Mouse (Mus musculus) stomach, embryonic 14.5 days (tissue): Measurements from ENCODE around the gene Kcnk1. TPM values are rescaled to one million over a fixed set of nuclear protein-coding genes. Genes with fewer than 3 reads are reported as not detected.

ENCODE experiments used
- ATAC-seq: fragments of 200-750 bp; cut with Nextera tagmentation; 2 replicates; pipeline ENCODE4 v1.8.0; 2017; ENCODE audit warnings: low read depth, moderate TSS enrichment; ENCODE audit not compliant: insufficient number of reproducible peaks, insufficient read depth, low FRiP score
- H3K27ac ChIP-seq: fragments of 300-500 bp; sonication (generic); 2 replicates; pipeline ENCODE4 v1.5.1; 2014; ENCODE audit warnings: mild to moderate bottlenecking, low read length, moderate library complexity, mixed read lengths
- H3K27me3 ChIP-seq: fragments of 300-500 bp; sonication (generic); 2 replicates; pipeline ENCODE4 v1.6.1; 2014; ENCODE audit warnings: low read length, control low read depth, mixed read lengths; ENCODE audit not compliant: control insufficient read depth, insufficient read depth
- H3K36me3 ChIP-seq: fragments of 300-500 bp; sonication (generic); 2 replicates; pipeline ENCODE4 v1.6.1; 2014; ENCODE audit warnings: mild to moderate bottlenecking, control low read depth, low read length, moderate library complexity, mixed read lengths; ENCODE audit not compliant: control insufficient read depth, insufficient read depth
- H3K4me1 ChIP-seq: fragments of 300-500 bp; sonication (generic); 2 replicates; pipeline ENCODE4 v1.6.1; 2014; ENCODE audit warnings: low read length, control low read depth, mixed read lengths; ENCODE audit not compliant: control insufficient read depth, insufficient read depth
- H3K4me2 ChIP-seq: fragments of 300-500 bp; sonication (generic); replicated peaks from 2 replicates; pipeline ENCODE4 v1.6.1; 2014; ENCODE audit warnings: low read depth, low read length, control low read depth
- H3K4me3 ChIP-seq: fragments of 300-500 bp; sonication (generic); 2 replicates; pipeline ENCODE4 v1.5.1; 2014; ENCODE audit warnings: low read depth, low read length, control low read depth
- H3K9ac ChIP-seq: fragments of 300-500 bp; sonication (generic); replicated peaks from 2 replicates; pipeline ENCODE4 v1.6.1; 2014; ENCODE audit warnings: low read depth, mild to moderate bottlenecking, control low read depth, low read length, moderate library complexity, mixed read lengths
- H3K9me3 ChIP-seq: fragments of 300-500 bp; sonication (generic); 2 replicates; pipeline ENCODE4 v1.6.1; 2016; ENCODE audit warnings: low read depth, low read length, control low read depth; ENCODE audit not compliant: control insufficient read depth
- WGBS: fragments of 180-500 bp; shearing (Covaris S2); extraction: QIAGEN DNeasy Blood & Tissue Kit; methylation state at CpG from one replicate; pipeline ENCODE4 v1.1.7; 2014; 5-methylcytosine and 5-hydroxymethylcytosine counted together
- polyA plus RNA-seq: library from polyadenylated mRNA; unstranded; fragments of >200 nt; fragmentation: Nextera tagmentation; extraction: Ambion mirVana; gene quantifications from 2 replicates; pipeline ENCODE4 v1.2.1, GENCODE M21; 2014

Kcnk1 gene
- polyA plus RNA-seq, 1 experiment from 2014 or later: 56.5 TPM

DNA sequence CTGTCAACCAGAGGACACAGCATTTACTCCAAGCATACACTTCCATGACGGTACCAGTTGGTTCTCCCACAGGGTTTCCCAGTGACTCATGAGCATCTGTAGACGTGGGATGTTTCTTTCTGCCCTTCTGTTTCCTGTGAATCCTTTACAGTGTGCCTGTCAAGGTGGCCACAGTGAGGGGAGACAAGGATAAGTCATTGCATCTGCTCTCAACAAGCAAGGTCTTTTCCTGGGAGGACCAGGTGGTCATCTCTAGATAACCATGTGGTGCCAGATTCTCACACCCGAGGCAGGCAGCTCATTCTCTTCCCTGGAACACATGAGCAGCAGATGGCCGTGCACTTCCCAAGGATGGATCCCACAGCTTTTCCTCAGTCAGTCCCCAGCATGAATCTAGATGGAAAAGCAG lies 35.6 kb upstream of the Kcnk1 start:
- no peaks in the 10 kb centered on the region for H3K27me3 ChIP-seq
- no peak overlapping the region for H3K4me2 ChIP-seq
- H3K4me3 ChIP-seq: no peak overlapping the region
- no peaks in the 10 kb centered on the region; the same call in 1 of the 2 replicates for H3K9me3 ChIP-seq
- no peaks in the 10 kb centered on the region for H3K36me3 ChIP-seq
- 59% methylated on average over 4 of the region's 4 CpGs for whole genome bisulfite sequencing
- H3K4me1 ChIP-seq: no peaks in the 10 kb centered on the region
- no peak overlapping the region for H3K27ac ChIP-seq
- ATAC-seq: no peak
- no peak overlapping the region for H3K9ac ChIP-seq

DNA sequence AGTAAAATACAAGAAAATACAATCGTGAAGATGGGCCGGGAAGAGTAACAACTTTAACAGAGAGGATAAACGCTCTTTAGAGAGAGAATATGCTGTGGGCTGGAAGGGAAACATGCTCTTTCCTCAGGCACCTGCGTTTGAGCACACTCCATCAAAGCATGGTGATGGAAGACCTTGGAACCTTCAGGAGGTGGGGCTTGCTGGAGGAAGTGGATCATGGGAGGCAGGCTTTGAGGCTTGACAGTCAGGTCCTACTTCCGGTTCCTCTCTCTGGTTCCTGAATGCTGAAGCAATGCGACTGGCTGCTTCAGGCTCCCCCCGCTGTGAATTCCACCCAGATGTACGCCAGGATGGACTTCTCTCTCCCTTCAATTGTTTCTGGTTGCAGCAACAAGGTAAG lies 34.9 kb upstream of the Kcnk1 start:
- no peak for ATAC-seq
- Histone ChIP-seq H3K27me3 (no peaks in the 10 kb centered on the region), H3K9ac (no peak overlapping the region), H3K27ac (no peak overlapping the region), H3K36me3 (no peaks in the 10 kb centered on the region), H3K9me3 (no peaks in the 10 kb centered on the region; the same call in 1 of the 2 replicates), H3K4me2 (no peak overlapping the region), H3K4me1 (no peaks in the 10 kb centered on the region), H3K4me3 (no peak overlapping the region)
- 86% methylated on average over 8 of the region's 8 CpGs for WGBS

DNA sequence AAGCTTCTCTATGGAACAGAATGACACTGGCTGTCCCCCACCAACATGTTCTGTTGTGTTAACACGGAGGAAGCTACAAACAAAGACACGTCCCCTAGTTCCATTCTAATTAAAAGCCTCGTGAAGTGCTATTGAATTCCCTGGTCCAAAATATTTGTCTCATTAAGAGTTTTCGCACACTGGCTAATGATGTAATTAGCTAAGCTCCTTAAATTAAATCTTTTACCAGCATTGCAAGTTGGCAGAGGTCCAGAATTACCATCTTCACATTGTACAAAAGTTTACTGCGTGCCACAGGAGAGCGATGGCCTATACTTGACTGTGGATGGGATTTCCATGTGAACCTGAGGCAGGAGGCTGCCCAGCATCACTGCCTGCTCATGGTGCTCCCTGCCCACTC lies 33.2 kb upstream of the Kcnk1 start:
- Histone ChIP-seq H3K9ac (no peak overlapping the region), H3K4me1 (no peaks in the 10 kb centered on the region), H3K9me3 (no peaks in the 10 kb centered on the region; the same call in 1 of the 2 replicates), H3K4me2 (no peak overlapping the region), H3K27ac (no peak overlapping the region), H3K36me3 (no peaks in the 10 kb centered on the region), H3K4me3 (no peak overlapping the region), H3K27me3 (no peaks in the 10 kb centered on the region)
- no peak for ATAC-seq
- WGBS: 89% methylated on average over 6 of the region's 6 CpGs

DNA sequence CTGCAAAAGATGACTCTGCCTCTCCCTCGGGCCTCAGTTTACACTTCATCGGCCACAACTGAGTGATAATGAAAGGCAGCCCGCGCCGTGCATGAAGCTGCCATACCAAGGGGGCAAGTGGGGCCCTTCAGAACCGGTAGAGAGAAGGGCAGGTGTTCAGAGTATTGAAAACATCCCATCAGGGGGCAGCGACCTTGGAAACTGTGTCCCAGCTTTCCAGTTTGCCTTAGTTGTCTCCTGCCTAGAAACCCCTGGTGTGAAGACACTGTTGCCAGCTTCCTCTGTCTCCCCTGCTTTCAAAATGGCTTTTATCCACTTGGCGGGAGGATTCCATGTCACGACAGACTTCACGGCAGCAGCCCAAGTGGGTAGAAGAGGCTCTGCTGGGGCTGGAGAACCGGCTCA lies 31.2 kb upstream of the Kcnk1 start:
- peak overlapping the region; percentile 12; the same call in 1 of the 2 replicates for H3K4me3 ChIP-seq
- no peaks in the 10 kb centered on the region for H3K27me3 ChIP-seq
- H3K27ac ChIP-seq: no peak overlapping the region
- H3K9ac ChIP-seq: no peak overlapping the region
- no peaks in the 10 kb centered on the region for H3K36me3 ChIP-seq
- no peak for ATAC-seq
- 7% methylated on average over 11 of the region's 11 CpGs for WGBS
- H3K9me3 ChIP-seq: no peaks in the 10 kb centered on the region; the same call in 1 of the 2 replicates
- H3K4me2 ChIP-seq: peak overlapping the region; percentile 22
- H3K4me1 ChIP-seq: no peaks in the 10 kb centered on the region

DNA sequence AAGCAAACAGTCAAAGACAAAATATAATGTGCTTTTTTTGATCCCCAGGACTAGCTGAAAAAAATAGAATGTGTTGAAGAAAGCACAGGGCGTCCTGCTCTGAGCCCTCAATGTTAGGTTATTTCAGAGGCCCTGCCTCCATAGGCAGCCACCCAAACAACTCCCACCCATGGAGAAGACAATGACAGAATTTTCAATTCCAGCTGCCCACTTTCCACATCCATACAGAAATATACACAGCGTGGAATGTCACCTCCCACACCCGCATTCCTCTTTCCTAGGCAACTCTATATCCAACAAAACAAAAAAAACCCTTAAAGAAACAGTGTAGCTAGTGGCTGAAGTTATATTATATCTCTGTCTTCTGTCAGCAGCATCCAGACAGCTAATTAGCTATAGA lies 23.6 kb upstream of the Kcnk1 start:
- Histone ChIP-seq H3K4me1 (no peaks in the 10 kb centered on the region), H3K4me3 (no peak overlapping the region), H3K27me3 (no peaks in the 10 kb centered on the region), H3K9me3 (no peaks in the 10 kb centered on the region), H3K27ac (no peak overlapping the region), H3K36me3 (no peaks in the 10 kb centered on the region), H3K9ac (no peak overlapping the region), H3K4me2 (no peak overlapping the region)
- 30% methylated on average over 3 of the region's 3 CpGs for WGBS
- no peak for ATAC-seq

DNA sequence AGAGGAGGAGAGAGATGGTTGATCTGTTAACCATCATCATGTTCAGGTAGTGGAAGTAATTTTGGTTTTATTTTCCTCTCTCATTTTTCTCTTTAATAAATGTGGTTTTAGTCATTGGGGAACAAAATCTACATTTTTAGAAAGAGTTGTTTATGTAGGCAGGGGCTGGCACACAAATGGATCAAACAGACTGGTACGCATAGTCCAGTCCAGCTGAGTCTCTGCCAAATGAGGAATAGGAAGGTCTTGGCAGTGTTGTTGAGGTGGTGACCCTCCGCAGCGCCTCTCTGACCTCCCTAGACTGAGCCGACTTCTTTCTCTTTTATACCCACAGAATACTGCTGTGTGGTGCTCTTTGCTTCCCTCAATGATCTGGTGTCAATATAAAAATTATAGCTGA lies 19.0 kb upstream of the Kcnk1 start:
- H3K27ac ChIP-seq: no peak overlapping the region
- 77% methylated on average over 4 of the region's 4 CpGs for WGBS
- no peak overlapping the region for H3K9ac ChIP-seq
- no peaks in the 10 kb centered on the region for H3K27me3 ChIP-seq
- H3K4me3 ChIP-seq: no peak overlapping the region
- H3K4me1 ChIP-seq: no peaks in the 10 kb centered on the region
- H3K9me3 ChIP-seq: no peaks in the 10 kb centered on the region
- no peak for ATAC-seq
- H3K36me3 ChIP-seq: no peaks in the 10 kb centered on the region
- H3K4me2 ChIP-seq: no peak overlapping the region

DNA sequence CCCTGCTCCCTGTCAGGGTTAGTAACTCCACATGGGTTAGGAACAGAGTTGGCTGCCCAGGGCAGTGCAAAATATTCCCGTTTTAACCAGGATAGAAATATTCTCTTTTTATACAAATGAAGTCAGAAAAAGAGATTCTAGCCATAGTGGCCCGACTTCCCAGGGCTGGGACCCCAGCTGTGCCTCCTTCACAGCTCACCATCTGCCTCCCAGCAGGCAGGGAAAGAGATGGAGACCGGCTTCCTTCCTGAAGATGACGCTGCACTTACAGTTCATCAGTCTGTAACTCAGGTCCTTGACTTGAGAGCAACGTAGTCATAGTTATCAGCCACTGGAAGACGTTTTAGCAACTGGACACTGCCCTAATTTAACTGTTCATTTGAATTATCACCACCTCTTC lies 14.1 kb upstream of the Kcnk1 start:
- H3K27me3 ChIP-seq: no peaks in the 10 kb centered on the region
- no peak overlapping the region for H3K27ac ChIP-seq
- no peak for ATAC-seq
- no peak overlapping the region for H3K4me2 ChIP-seq
- H3K9ac ChIP-seq: no peak overlapping the region
- WGBS: 19% methylated on average over 6 of the region's 6 CpGs
- H3K36me3 ChIP-seq: no peaks in the 10 kb centered on the region
- no peaks in the 10 kb centered on the region for H3K4me1 ChIP-seq
- H3K9me3 ChIP-seq: no peaks in the 10 kb centered on the region
- no peak overlapping the region for H3K4me3 ChIP-seq

DNA sequence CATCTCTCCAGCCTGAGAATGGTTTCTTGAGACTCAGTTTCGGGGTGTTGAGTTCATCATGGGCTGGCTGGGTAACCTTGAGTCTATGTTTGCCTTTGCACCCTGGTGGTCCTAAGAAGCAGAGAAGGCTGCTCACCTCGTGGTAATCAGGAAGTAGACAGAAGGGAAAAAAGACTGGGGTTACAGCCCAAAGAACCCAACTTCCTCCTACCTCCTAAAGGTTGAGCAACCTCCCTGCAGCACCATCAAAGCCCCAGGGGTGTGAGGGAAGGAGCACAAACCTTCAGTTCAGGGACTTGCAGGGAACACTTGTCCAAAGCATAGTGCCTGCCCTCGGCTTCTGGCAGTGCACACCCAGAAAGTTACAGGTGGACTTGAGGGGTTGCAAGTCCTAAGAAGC lies 11.5 kb upstream of the Kcnk1 start:
- H3K4me2 ChIP-seq: no peak overlapping the region
- no peaks in the 10 kb centered on the region for H3K36me3 ChIP-seq
- no peak overlapping the region for H3K27ac ChIP-seq
- no peaks in the 10 kb centered on the region for H3K27me3 ChIP-seq
- H3K9ac ChIP-seq: no peak overlapping the region
- no peak for ATAC-seq
- H3K4me1 ChIP-seq: no peaks in the 10 kb centered on the region
- H3K4me3 ChIP-seq: no peak overlapping the region
- WGBS: 62% methylated on average over 3 of the region's 3 CpGs
- H3K9me3 ChIP-seq: no peaks in the 10 kb centered on the region

DNA sequence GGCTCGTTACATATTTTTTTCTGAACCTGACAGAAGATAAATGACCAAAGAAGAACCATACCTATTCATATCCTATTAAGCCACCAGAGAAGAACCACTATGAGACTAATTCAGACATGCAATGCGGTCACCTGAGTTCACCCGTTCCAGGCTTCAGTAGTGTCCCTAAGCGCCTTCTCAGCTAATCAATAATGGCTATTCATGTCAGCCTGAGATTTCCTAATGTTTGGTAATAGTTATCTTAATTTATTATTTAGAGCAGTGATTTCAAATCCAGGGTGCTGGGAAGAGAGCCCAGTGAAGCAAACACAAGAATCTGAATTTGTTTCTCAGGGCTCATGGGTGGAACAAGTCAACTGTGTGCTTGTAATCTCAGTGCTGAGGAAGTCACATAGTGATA lies 10.8 kb upstream of the Kcnk1 start:
- no peak overlapping the region for H3K9ac ChIP-seq
- ATAC-seq: no peak
- no peak overlapping the region for H3K4me2 ChIP-seq
- no peaks in the 10 kb centered on the region for H3K27me3 ChIP-seq
- H3K27ac ChIP-seq: no peak overlapping the region
- no peaks in the 10 kb centered on the region for H3K36me3 ChIP-seq
- no peaks in the 10 kb centered on the region for H3K9me3 ChIP-seq
- 84% methylated on average over 4 of the region's 4 CpGs for WGBS
- no peaks in the 10 kb centered on the region for H3K4me1 ChIP-seq
- no peak overlapping the region for H3K4me3 ChIP-seq
